Mouse (Mus musculus) heart, embryonic 14.5 days (tissue): Measurements from ENCODE around the gene Zdhhc14. TPM values are rescaled to one million over a fixed set of nuclear protein-coding genes. Genes with fewer than 3 reads are reported as not detected.

Experiments used
- ATAC-seq: fragments of 200-750 bp; cut with Nextera tagmentation; 2 replicates; pipeline ENCODE4 v1.8.0; 2017; ENCODE audit warnings: low read depth, moderate TSS enrichment; ENCODE audit not compliant: insufficient number of reproducible peaks, insufficient read depth, low FRiP score
- H3K27ac ChIP-seq, 2 experiments: fragments of 200-500 bp in 1 of 2; fragments of 300-500 bp in 1 of 2; sonication (generic) in 1 of 2; replicated peaks in 1 of 2; 2 replicates each; pipeline ENCODE4 v1.5.1; 2012 to 2014; ENCODE audit warnings: low read depth in 2 of 2, low read length in 2 of 2, control low read depth in 1 of 2, mild to moderate bottlenecking in 1 of 2, mixed read lengths in 1 of 2; ENCODE audit not compliant: control insufficient read depth in 1 of 2, insufficient read depth in 1 of 2
- H3K27me3 ChIP-seq: fragments of 300-500 bp; sonication (generic); 2 replicates; pipeline ENCODE4 v1.6.1; 2014; ENCODE audit warnings: mild to moderate bottlenecking, low read length, control low read depth; ENCODE audit not compliant: control insufficient read depth, insufficient read depth
- H3K36me3 ChIP-seq: fragments of 300-500 bp; sonication (generic); 2 replicates; pipeline ENCODE4 v1.6.1; 2014; ENCODE audit warnings: mild to moderate bottlenecking, control low read depth, low read length, mixed read lengths; ENCODE audit not compliant: control insufficient read depth, insufficient read depth
- H3K4me1 ChIP-seq, 2 experiments: fragments of 200-500 bp in 1 of 2; fragments of 300-500 bp in 1 of 2; sonication (generic) in 1 of 2; 2 replicates each; pipeline ENCODE4 v1.6.1; 2012 to 2014; ENCODE audit warnings: low read length in 2 of 2, control low read depth in 1 of 2, mixed read lengths in 1 of 2; ENCODE audit not compliant: control insufficient read depth in 2 of 2, insufficient read depth in 2 of 2
- H3K4me2 ChIP-seq: fragments of 300-500 bp; sonication (generic); 2 replicates; pipeline ENCODE4 v1.6.1; 2014; ENCODE audit warnings: mild to moderate bottlenecking, low read length
- H3K4me3 ChIP-seq, 2 experiments: fragments of 200-500 bp in 1 of 2; fragments of 300-500 bp in 1 of 2; sonication (generic) in 1 of 2; 2 replicates each; pipeline ENCODE4 v1.5.1; 2012 to 2014; ENCODE audit warnings: low read length in 2 of 2, mild to moderate bottlenecking in 2 of 2, control low read depth in 1 of 2, low read depth in 1 of 2, moderate library complexity in 1 of 2; ENCODE audit not compliant: control insufficient read depth in 1 of 2, insufficient read depth in 1 of 2
- H3K9ac ChIP-seq: fragments of 300-500 bp; sonication (generic); 2 replicates; pipeline ENCODE4 v1.6.1; 2014; ENCODE audit warnings: mild to moderate bottlenecking, low read length
- H3K9me3 ChIP-seq: fragments of 300-500 bp; sonication (generic); 2 replicates; pipeline ENCODE4 v1.6.1; 2016; ENCODE audit warnings: low read length, control low read depth; ENCODE audit not compliant: control insufficient read depth
- WGBS: fragments of 180-500 bp; shearing (Covaris S2); extraction: QIAGEN DNeasy Blood & Tissue Kit; methylation state at CpG from one replicate; pipeline ENCODE4 v1.1.7; 2014; 5-methylcytosine and 5-hydroxymethylcytosine counted together
- polyA plus RNA-seq: library from polyadenylated mRNA; unstranded; fragments of >200 nt; fragmentation: Nextera tagmentation; extraction: Ambion mirVana; gene quantifications from 2 replicates; pipeline ENCODE4 v1.2.1, GENCODE M21; 2014

The Zdhhc14 gene
- polyA plus RNA-seq, 1 experiment from 2014 or later: 1.5 TPM

DNA sequence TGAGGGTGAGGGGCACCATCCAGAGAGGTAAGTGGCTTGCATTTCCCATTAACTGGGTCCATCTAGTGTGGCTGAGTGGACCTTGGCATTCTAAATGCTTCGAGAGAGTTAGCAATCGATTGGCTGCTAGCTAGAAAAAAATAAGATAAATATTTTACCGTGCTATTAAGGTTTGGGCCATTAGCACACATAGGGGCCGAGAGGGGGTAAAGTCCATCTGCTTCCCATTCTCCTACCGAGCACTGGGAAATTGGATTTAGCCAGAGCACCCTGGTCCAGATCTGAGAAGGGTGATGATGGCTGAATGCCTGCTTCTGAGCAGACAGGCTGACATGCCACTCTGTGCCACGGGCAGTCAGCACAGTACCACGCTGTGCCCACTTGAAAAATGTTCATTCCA lies 263.1 kb downstream of the Zdhhc14 start:
- Histone ChIP-seq H3K9ac (no peak overlapping the region), H3K4me1 (peaks cover 3 to 7% of the 10 kb centered on the region in 2 experiments; a peak in 3 of 4 replicates), H3K9me3 (no peaks in the 10 kb centered on the region), H3K36me3 (no peaks in the 10 kb centered on the region), H3K27ac (no peak overlapping the region), H3K27me3 (no peaks in the 10 kb centered on the region), H3K4me3 (no peak overlapping the region), H3K4me2 (no peak overlapping the region)
- 79% methylated on average over 7 of the region's 7 CpGs for WGBS
- ATAC-seq: no peak

DNA sequence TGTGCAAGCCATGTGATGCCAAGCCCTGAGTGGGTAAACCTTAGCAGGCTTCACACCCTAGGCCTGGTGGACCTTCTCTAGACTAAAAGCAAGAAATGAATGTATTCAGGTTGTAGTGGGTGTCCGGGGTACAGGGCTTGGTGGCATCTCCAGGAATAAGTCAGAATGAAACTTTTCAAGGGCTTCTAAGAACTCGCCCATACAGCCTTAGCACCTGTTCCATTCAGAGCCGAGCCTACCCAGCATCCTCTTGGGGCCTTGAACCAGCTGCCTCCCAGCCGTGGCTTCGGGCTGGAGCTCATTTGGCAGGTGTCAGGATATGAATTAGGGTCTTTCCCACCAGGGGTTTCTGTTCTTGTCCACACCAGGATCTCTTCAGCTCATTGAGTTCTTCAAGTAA lies 263.7 kb downstream of the Zdhhc14 start:
- ATAC-seq: no peak
- Histone ChIP-seq H3K9me3 (no peaks in the 10 kb centered on the region), H3K27me3 (no peaks in the 10 kb centered on the region), H3K4me3 (no peak overlapping the region), H3K4me2 (no peak overlapping the region), H3K4me1 (peaks cover 3 to 7% of the 10 kb centered on the region in 2 experiments; a peak in 3 of 4 replicates), H3K9ac (no peak overlapping the region), H3K27ac (no peak overlapping the region), H3K36me3 (no peaks in the 10 kb centered on the region)
- 71% methylated on average over 5 of the region's 5 CpGs for WGBS

DNA sequence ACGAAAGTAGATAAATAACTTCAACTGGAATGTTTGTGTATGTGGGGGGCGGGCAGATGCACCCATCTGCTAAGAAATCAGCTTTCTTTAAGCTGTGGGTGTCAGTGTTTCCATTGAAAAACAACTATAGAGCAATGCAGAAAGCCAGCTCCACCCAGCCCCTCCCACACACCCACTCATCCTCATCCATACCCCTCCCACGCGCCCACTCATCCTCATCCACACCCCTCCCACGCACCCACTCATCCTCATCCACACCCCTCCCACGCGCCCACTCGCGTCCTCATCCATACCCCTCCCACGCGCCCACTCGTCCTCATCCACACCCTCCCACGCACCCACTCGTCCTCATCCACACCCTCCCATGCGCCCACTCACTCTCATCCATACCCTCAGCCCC lies 264.5 kb downstream of the Zdhhc14 start:
- Histone ChIP-seq H3K4me3 (no peak overlapping the region), H3K36me3 (no peaks in the 10 kb centered on the region), H3K4me2 (no peak overlapping the region), H3K9me3 (no peaks in the 10 kb centered on the region), H3K27ac (no peak overlapping the region), H3K4me1 (peaks cover 3 to 7% of the 10 kb centered on the region in 2 experiments; a peak in 3 of 4 replicates), H3K9ac (no peak overlapping the region), H3K27me3 (no peaks in the 10 kb centered on the region)
- 80% methylated on average over 15 of the region's 15 CpGs for WGBS
- ATAC-seq: no peak

DNA sequence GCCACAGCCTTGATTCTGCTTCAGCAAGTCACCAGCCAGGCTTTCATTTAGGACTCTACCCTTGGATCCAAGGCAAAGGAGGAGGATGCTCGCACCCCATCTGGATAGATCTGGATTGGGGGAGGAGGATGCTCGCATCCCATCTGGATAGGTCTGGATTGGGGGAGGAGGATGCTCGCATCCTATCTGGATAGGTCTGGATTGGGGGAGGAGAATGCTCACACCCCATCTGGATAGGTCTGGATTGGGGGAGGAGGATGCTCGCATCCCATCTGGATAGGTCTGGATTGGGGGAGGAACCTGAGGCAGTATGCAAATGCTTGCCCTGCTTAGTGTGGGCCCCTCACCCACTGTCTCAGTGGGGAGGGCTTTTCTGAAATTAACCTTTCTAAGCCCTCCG lies 271.4 kb downstream of the Zdhhc14 start:
- Histone ChIP-seq H3K36me3 (no peaks in the 10 kb centered on the region), H3K27ac (no peak overlapping the region), H3K4me1 (peaks cover 0 to under 1% of the 10 kb centered on the region in 2 experiments; a peak in 1 of 4 replicates), H3K27me3 (no peaks in the 10 kb centered on the region), H3K4me3 (no peak overlapping the region), H3K9me3 (no peaks in the 10 kb centered on the region), H3K4me2 (no peak overlapping the region), H3K9ac (no peak overlapping the region)
- WGBS: 85% methylated on average over 5 of the region's 5 CpGs
- ATAC-seq: no peak

DNA sequence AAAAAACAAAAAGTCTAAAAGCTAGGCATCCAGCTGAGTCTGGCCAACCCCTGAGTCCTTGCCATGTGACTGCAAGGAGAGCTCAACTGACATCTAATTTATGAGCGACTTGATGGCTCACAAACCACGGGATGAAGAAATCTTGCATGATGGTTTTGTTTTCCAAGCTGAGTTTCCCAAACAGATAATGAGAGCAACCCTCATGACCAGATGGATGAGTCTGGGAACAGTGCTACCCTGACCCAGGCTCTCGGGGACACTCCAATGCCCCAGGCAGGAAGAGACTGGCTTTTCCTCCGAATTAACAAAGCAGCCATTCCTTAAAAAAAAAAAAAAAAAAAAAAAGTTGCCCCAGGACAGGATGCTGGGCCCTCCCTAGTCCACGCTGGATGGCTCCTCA lies 271.9 kb downstream of the Zdhhc14 start:
- no peak overlapping the region for H3K9ac ChIP-seq
- no peak overlapping the region for H3K4me3 ChIP-seq
- 58% methylated on average over 5 of the region's 5 CpGs for WGBS
- H3K9me3 ChIP-seq: no peaks in the 10 kb centered on the region
- H3K27ac ChIP-seq: no peak overlapping the region
- no peaks in the 10 kb centered on the region for H3K36me3 ChIP-seq
- no peaks in the 10 kb centered on the region for H3K27me3 ChIP-seq
- peaks cover 0 to 4% of the 10 kb centered on the region in 2 experiments; a peak in 2 of 4 replicates for H3K4me1 ChIP-seq
- H3K4me2 ChIP-seq: no peak overlapping the region
- ATAC-seq: no peak

DNA sequence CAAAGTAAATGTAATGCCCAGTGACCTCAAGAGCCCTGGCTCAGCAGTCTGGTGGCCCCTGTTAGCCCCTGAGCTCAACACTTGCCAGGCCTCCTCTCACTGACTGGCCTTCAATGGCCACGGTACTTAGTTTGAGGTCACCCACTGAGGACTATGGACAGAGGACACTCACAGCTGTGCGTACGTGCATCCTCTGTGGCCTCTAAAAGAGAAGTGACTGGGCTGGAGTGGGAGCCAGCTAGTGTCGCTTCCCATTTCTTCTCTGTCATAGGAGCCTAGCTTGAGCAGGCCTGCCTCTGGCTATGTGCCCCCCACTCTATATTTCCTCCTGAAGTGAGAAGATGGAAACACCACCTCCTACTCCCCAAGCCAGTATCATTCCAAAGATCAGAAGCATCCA lies 273.4 kb downstream of the Zdhhc14 start:
- peaks cover 12 to 15% of the 10 kb centered on the region in 2 experiments for H3K4me1 ChIP-seq
- WGBS: 84% methylated on average over 4 of the region's 4 CpGs

DNA sequence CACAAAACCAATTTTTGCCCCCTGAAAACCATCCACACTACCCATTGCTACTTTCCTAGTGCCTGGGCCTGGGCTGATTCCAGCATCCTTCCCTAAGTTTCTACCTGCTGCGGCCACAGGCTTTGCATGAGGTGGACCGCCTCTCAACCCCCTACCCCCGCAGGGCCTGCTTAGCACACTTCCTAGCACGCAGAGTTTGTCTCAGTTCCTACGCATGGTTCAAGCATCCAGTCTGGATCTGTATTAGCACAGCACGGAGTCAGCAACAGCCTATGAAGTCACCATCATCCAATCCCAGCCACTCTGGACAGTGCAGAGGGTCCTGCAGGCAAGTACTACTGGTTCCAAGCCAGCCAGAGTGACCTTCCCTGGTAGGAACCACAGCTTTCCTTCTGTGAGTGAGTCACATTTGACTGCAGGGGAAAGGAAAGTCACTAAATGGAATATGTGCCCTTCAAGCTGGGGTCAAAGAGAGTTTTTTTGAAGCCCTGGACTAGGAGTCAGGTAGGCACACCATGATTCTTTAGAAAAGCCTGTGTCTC lies 275.9 kb downstream of the Zdhhc14 start:
- no peaks in the 10 kb centered on the region for H3K9me3 ChIP-seq
- ATAC-seq: no peak
- H3K4me3 ChIP-seq: no peak overlapping the region
- H3K9ac ChIP-seq: no peak overlapping the region
- H3K4me2 ChIP-seq: no peak overlapping the region
- H3K4me1 ChIP-seq: peaks cover 16 to 17% of the 10 kb centered on the region in 2 experiments
- WGBS: 74% methylated on average over 6 of the region's 6 CpGs
- no peaks in the 10 kb centered on the region for H3K36me3 ChIP-seq
- H3K27ac ChIP-seq: 0 out of 4 replicates have a peak overlapping the region, but pooled peaks of 1 of the 2 experiments have one; percentile 6
- no peaks in the 10 kb centered on the region for H3K27me3 ChIP-seq

More for the DNA sequence above, 273.4 kb downstream of the Zdhhc14 start:
- Histone ChIP-seq H3K9ac (no peak overlapping the region), H3K4me3 (no peak overlapping the region), H3K27ac (no peak overlapping the region), H3K4me2 (no peak overlapping the region), H3K36me3 (no peaks in the 10 kb centered on the region), H3K9me3 (no peaks in the 10 kb centered on the region), H3K27me3 (no peaks in the 10 kb centered on the region)
- ATAC-seq: no peak
